Mouse (Mus musculus): ENCODE results near the gene Fem1a. TPM values are rescaled to one million over a fixed set of nuclear protein-coding genes. Genes with fewer than 3 reads are reported as not detected.

The Fem1a gene
- polyA plus RNA-seq (2012; rRNA removed; ENCODE audit: low replicate concordance), result 24.1 and 30.7 TPM in 2 replicates

DNA sequence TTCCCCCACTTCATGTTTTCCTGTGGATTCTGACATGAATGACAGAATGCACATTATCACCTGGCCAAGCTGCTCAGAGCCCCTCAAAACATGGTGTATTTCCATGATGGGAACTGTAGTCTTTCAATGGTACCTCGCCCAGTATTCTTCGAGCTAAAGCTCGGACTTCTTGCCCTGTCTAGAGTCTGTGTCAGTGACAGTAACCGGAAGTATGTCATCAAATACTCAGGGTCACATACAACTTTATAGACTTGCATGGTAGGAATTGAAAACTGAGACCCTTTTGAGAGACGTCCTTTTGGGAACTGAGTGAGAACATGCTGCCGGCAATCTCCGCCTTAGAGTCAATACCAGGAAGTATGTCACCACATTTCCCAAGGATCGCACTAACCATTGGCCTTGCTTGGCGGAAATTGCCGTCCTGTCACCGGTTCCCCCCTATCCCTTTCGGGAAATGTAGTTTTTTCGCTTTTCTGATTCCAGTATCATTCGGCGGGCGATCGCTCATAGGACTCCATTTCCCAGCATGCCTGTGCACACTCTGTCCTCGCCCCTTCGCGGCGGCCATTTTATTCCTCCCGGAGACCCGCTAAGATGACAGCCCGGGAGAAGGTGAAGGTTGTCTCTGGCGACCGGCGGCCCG is at the start of gene Fem1a:
Gene Fem1a (plus strand): TSS at position 572 of the 643 bp plus-strand sequence.

GRCm38 (mm10) chr17:56218377-56219191 is 38.0 kb upstream of the Fem1a start, which contains the start of gene Dpp9:
Gene Dpp9 (minus strand): TSS chr17:56218905.

GRCm38 (mm10) chr17:56276643-56277566 is 20.3 kb downstream of the Fem1a start, which contains the start of gene Ticam1:
Gene Ticam1 (minus strand): TSS chr17:56276786.

DNA sequence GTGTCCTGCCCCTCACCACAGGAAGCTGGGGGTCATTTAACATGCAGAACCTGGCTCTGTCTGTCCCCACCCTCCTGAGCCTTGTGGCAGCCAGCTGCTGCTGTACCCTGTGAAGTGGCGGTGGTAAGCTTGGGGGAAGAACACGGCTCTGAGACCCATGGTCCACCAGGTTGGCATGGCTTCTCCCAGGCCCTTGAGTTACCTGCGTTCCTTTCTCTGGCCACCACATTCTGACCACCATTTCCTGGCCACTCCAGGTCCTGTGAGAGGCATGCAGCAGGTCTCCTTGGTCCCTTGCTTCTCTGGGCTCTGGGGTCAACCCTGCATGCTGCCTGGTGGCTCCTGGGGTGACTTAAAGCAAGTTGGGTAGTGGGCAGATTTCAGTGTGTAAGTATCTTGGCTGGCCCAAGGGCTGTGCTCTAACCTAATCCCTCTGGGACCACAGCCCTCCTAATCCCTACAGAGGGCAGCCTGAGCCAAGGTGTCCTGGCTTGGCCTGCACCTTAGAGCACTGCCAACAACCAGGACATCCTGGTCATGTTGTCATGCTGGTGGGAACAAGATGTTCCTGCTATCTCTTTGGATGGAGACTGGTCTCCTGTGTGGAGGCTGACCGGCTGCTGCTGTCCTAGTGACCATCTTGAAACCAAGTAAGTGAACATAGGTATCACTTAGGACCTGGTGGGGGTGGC is 36.1 kb downstream of the Fem1a start, which contains the start of gene Plin3:
Gene Plin3 (minus strand): TSS at position 343 of the 692 bp plus-strand sequence.

DNA sequence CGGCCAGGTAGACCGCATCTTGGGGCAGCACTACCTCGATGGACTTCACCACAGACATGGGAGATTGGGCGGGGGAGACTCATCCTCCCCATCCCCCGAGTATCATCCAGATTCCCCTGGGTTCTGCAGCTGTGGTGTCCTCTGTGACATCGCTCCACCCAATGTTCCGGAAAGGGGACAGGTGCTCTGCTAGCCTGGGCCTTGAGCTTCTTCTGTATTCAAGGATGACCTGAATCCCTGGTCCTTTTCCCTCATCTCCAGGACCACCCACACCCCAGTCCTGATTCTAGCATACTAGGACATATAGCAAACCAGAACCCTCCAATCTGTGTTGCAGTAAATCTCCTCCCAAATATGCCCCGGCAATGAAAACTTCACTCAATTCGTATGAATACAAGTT is 43.6 kb downstream of the Fem1a start, which contains the start of gene Arrdc5:
Gene Arrdc5 (minus strand): TSS at position 101 of the 400 bp plus-strand sequence.

GRCm38 (mm10) chr17:56303160-56303846 is 46.7 kb downstream of the Fem1a start, which contains the start of gene Uhrf1:
Gene Uhrf1 (plus strand): TSS chr17:56303321.

Other genes starting within 250 kb of the Fem1a start
- 75.0 and 104 TPM in 2 replicates for gene Sh3gl1, start 220.2 kb upstream of the Fem1a start, polyA plus RNA-seq (2012; rRNA removed; ENCODE audit: low replicate concordance)
- 2.0 and 5.8 TPM in 2 replicates for gene Chaf1a, start 216.4 kb upstream of the Fem1a start, polyA plus RNA-seq (2012; rRNA removed; ENCODE audit: low replicate concordance)
- 92.5 and 99.3 TPM in 2 replicates for gene Ubxn6, start 181.8 kb upstream of the Fem1a start, polyA plus RNA-seq (2012; rRNA removed; ENCODE audit: low replicate concordance)
- 20.9 and 56.5 TPM in 2 replicates for gene Hdgfl2, start 177.2 kb upstream of the Fem1a start, polyA plus RNA-seq (2012; rRNA removed; ENCODE audit: low replicate concordance)
- 452 and 1,682 TPM in 2 replicates for gene Plin4, start 147.0 kb upstream of the Fem1a start, polyA plus RNA-seq (2012; rRNA removed; ENCODE audit: low replicate concordance)
- 12.6 and 29.9 TPM in 2 replicates for gene Plin5, start 139.2 kb upstream of the Fem1a start, polyA plus RNA-seq (2012; rRNA removed; ENCODE audit: low replicate concordance)
- gene Lrg1, start 134.8 kb upstream of the Fem1a start, polyA plus RNA-seq (2012; rRNA removed; ENCODE audit: low replicate concordance), result 111 and 539 TPM in 2 replicates
- gene Sema6b, start 116.5 kb upstream of the Fem1a start, polyA plus RNA-seq (2012; rRNA removed; ENCODE audit: low replicate concordance), result 14.4 and 24.4 TPM in 2 replicates
- 8.3 and 9.0 TPM in 2 replicates for gene Tnfaip8l1, start 94.3 kb upstream of the Fem1a start, polyA plus RNA-seq (2012; rRNA removed; ENCODE audit: low replicate concordance)
- 64.9 and 80.9 TPM in 2 replicates for gene Mydgf, start 72.9 kb upstream of the Fem1a start, polyA plus RNA-seq (2012; rRNA removed; ENCODE audit: low replicate concordance)
- gene Dpp9, start 37.9 kb upstream of the Fem1a start, polyA plus RNA-seq (2012; rRNA removed; ENCODE audit: low replicate concordance), result 42.0 and 57.6 TPM in 2 replicates
- 16.9 and 26.3 TPM in 2 replicates for gene Ticam1, start 20.0 kb downstream of the Fem1a start, polyA plus RNA-seq (2012; rRNA removed; ENCODE audit: low replicate concordance)
- 44.9 and 45.4 TPM in 2 replicates for gene Plin3, start 36.1 kb downstream of the Fem1a start, polyA plus RNA-seq (2012; rRNA removed; ENCODE audit: low replicate concordance)
- not detected in 2 replicates for gene Arrdc5, start 43.5 kb downstream of the Fem1a start, polyA plus RNA-seq (2012; rRNA removed; ENCODE audit: low replicate concordance)
- gene Uhrf1, start 46.5 kb downstream of the Fem1a start, polyA plus RNA-seq (2012; rRNA removed; ENCODE audit: low replicate concordance), result 2.5 and 24.0 TPM in 2 replicates
- gene Kdm4b, start 69.3 kb downstream of the Fem1a start, polyA plus RNA-seq (2012; rRNA removed; ENCODE audit: low replicate concordance), result 32.1 and 45.8 TPM in 2 replicates
- 129 and 403 TPM in 2 replicates for gene Ptprs, start 219.7 kb downstream of the Fem1a start, polyA plus RNA-seq (2012; rRNA removed; ENCODE audit: low replicate concordance)

All from subcutaneous adipose tissue, adult 2 months (tissue).